Mouse (Mus musculus): ENCODE results near the gene Litaf.

Litaf gene

GRCm38 (mm10) chr16:10910541-10910940 lies 155.4 kb downstream of the Litaf start:
- no peak for DNase-seq (ENCODE audit: low spot score in 2 of 2)

Measured in urinary bladder, adult 18-20 months (tissue).